Mouse (Mus musculus): ENCODE measurements around the gene Klhl32.

- TF ChIP-seq CTCF (IDR thresholded peaks at IDR 0.05; ENCODE audit: low read depth, low read length) (no peak), POLR2A (IDR thresholded peaks at IDR 0.05; ENCODE audit: borderline replicate concordance, low read depth, low read length) (no peak)
Observed at GRCm38 (mm10) chr4:24797868-24798267, 53.1 kb downstream of the Klhl32 start.
